Comparison of ENCODE assay signal across 27 mouse cellular contexts in the genomic region with DNA sequence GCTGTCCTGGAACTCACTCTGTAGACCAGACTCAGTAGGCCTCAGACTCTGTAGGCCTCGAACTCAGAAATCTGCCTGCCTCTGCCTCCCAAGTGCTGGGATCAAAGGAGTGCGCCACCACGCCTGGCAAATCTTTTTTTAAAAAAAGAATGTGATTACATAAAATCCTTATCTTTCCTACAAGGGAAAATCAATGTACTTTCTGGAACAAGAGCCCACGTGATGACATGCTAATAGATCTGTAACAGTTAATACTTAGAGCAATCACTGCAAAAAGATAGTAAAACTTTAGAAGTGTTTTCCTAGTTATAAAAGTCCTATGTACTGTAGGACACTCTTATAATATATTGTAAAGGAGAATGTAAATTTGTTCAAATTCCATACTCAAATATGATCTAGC.
"Had no signal": no experiment of that assay in that cellular context is flagged by ENCODE, and none has a peak within 500 bp of the region (broad histone marks: within the 10 kb centered on the region; RNA-seq: fewer than 3 reads in every experiment).

No protein-coding gene starts in this region.

- H3K4me3 ChIP-seq: left cerebral cortex, adult 2 months; limb, embryonic 10.5 days; limb, embryonic 12.5 days; limb, embryonic 13.5 days; limb, embryonic 15.5 days; liver, embryonic 12.5 days; liver, embryonic 13.5 days; liver, embryonic 15.5 days; lung, embryonic 15.5 days; megakaryocyte, embryonic 14.5 days; midbrain, embryonic 10.5 days; midbrain, embryonic 12.5 days; midbrain, embryonic 13.5 days; midbrain, embryonic 15.5 days; myocyte; neural tube, embryonic 12.5 days had no signal

- H3K4me1 ChIP-seq: limb, embryonic 10.5 days; limb, embryonic 12.5 days; limb, embryonic 13.5 days; limb, embryonic 15.5 days; liver, embryonic 12.5 days; liver, embryonic 13.5 days; liver, embryonic 15.5 days; lung, embryonic 15.5 days; midbrain, embryonic 10.5 days; midbrain, embryonic 12.5 days; midbrain, embryonic 13.5 days; midbrain, embryonic 15.5 days; neural tube, embryonic 12.5 days had no signal

- H3K27ac ChIP-seq: left cerebral cortex, adult 2 months; limb, embryonic 10.5 days; limb, embryonic 12.5 days; limb, embryonic 13.5 days; limb, embryonic 15.5 days; liver, embryonic 12.5 days; liver, embryonic 13.5 days; liver, embryonic 14.5 days; liver, embryonic 15.5 days; lung, embryonic 15.5 days; macrophage; midbrain, embryonic 10.5 days; midbrain, embryonic 12.5 days; midbrain, embryonic 13.5 days; midbrain, embryonic 15.5 days; neural tube, embryonic 12.5 days had no signal

- H3K27me3 ChIP-seq: limb, embryonic 12.5 days; limb, embryonic 13.5 days; limb, embryonic 15.5 days; liver, embryonic 12.5 days; liver, embryonic 13.5 days; liver, embryonic 15.5 days; lung, embryonic 15.5 days; megakaryocyte, embryonic 14.5 days; midbrain, embryonic 12.5 days; midbrain, embryonic 13.5 days; midbrain, embryonic 15.5 days; neural tube, embryonic 12.5 days had no signal

- ATAC-seq: liver, embryonic 12.5 days; midbrain, embryonic 13.5 days; midbrain, embryonic 15.5 days had no signal

- DNase-seq: left cerebral cortex, postnatal 4 days; liver; liver, embryonic 13.5 days; liver, postnatal 0 days; lung, adult 2 months; lung, embryonic 14.5 days; lung, postnatal 10 days; lung, postnatal 14 days; lung, postnatal 4 days; midbrain, embryonic 14.5 days had no signal

- H3K4me2 ChIP-seq: limb, embryonic 12.5 days; limb, embryonic 13.5 days; limb, embryonic 15.5 days; liver, embryonic 12.5 days; liver, embryonic 13.5 days; liver, embryonic 15.5 days; lung, embryonic 14.5 days; lung, embryonic 15.5 days; midbrain, embryonic 12.5 days; midbrain, embryonic 13.5 days; midbrain, embryonic 15.5 days; neural tube, embryonic 12.5 days had no signal

- H3K9me3 ChIP-seq: limb, embryonic 10.5 days; limb, embryonic 12.5 days; limb, embryonic 13.5 days; limb, embryonic 15.5 days; liver, embryonic 12.5 days; liver, embryonic 13.5 days; liver, embryonic 15.5 days; lung, embryonic 15.5 days; megakaryocyte, embryonic 14.5 days; midbrain, embryonic 10.5 days; midbrain, embryonic 12.5 days; midbrain, embryonic 13.5 days; midbrain, embryonic 15.5 days; neural tube, embryonic 12.5 days had no signal

- H3K9ac ChIP-seq: limb, embryonic 12.5 days; limb, embryonic 13.5 days; limb, embryonic 15.5 days; liver, embryonic 12.5 days; liver, embryonic 13.5 days; liver, embryonic 14.5 days; liver, embryonic 15.5 days; liver, postnatal 0 days; lung, embryonic 14.5 days; lung, embryonic 15.5 days; midbrain, embryonic 12.5 days; midbrain, embryonic 13.5 days; midbrain, embryonic 15.5 days; neural tube, embryonic 12.5 days had no signal
